Mouse (Mus musculus) liver, embryonic 16.5 days (tissue): Measurements from ENCODE around the gene Fcor. TPM values are rescaled to one million over a fixed set of nuclear protein-coding genes. Genes with fewer than 3 reads are reported as not detected.

Experiments
- ATAC-seq: fragments of 200-750 bp; cut with Nextera tagmentation; 2 replicates; pipeline ENCODE4 v1.8.0; 2017; ENCODE audit warnings: low read depth, mild to moderate bottlenecking, moderate number of reproducible peaks, moderate library complexity
- H3K27ac ChIP-seq: fragments of 300-500 bp; sonication (generic); 2 replicates; pipeline ENCODE4 v1.5.1; 2014; ENCODE audit warnings: mild to moderate bottlenecking, low read length
- H3K27me3 ChIP-seq: fragments of 300-500 bp; sonication (generic); 2 replicates; pipeline ENCODE4 v1.6.1; 2014; ENCODE audit warnings: low read depth, low read length, mixed read lengths; ENCODE audit not compliant: control insufficient read depth, insufficient read depth
- H3K36me3 ChIP-seq: fragments of 300-500 bp; sonication (generic); 2 replicates; pipeline ENCODE4 v1.6.1; 2014; ENCODE audit warnings: mild to moderate bottlenecking; ENCODE audit not compliant: control insufficient read depth, insufficient read depth
- H3K4me1 ChIP-seq: fragments of 300-500 bp; sonication (generic); 2 replicates; pipeline ENCODE4 v1.6.1; 2014; ENCODE audit warnings: low read depth, low read length, mixed read lengths; ENCODE audit not compliant: control insufficient read depth
- H3K4me2 ChIP-seq: fragments of 300-500 bp; sonication (generic); 2 replicates; pipeline ENCODE4 v1.6.1; 2014; ENCODE audit warnings: low read depth, low read length, mixed read lengths
- H3K4me3 ChIP-seq: fragments of 300-500 bp; sonication (generic); 2 replicates; pipeline ENCODE4 v1.5.1; 2014; ENCODE audit warnings: low read depth, mild to moderate bottlenecking, low read length
- H3K9ac ChIP-seq: fragments of 300-500 bp; sonication (generic); 2 replicates; pipeline ENCODE4 v1.6.1; 2014; ENCODE audit warnings: low read depth, low read length
- H3K9me3 ChIP-seq: fragments of 300-500 bp; sonication (generic); replicated peaks from 2 replicates; pipeline ENCODE4 v1.6.1; 2016; ENCODE audit warnings: low read length; ENCODE audit not compliant: control insufficient read depth
- WGBS: fragments of 180-500 bp; shearing (Covaris S2); extraction: QIAGEN DNeasy Blood & Tissue Kit; methylation state at CpG from one replicate; pipeline ENCODE4 v1.1.7; 2014; ENCODE audit not compliant: insufficient replicate concordance; 5-methylcytosine and 5-hydroxymethylcytosine counted together
- polyA plus RNA-seq: library from polyadenylated mRNA; unstranded; fragments of >200 nt; fragmentation: Nextera tagmentation; extraction: Ambion mirVana; gene quantifications from 2 replicates; pipeline ENCODE4 v1.2.1, GENCODE M21; 2015

Gene Fcor
- polyA plus RNA-seq, 1 experiment from 2014 or later, result 4.0 TPM

DNA sequence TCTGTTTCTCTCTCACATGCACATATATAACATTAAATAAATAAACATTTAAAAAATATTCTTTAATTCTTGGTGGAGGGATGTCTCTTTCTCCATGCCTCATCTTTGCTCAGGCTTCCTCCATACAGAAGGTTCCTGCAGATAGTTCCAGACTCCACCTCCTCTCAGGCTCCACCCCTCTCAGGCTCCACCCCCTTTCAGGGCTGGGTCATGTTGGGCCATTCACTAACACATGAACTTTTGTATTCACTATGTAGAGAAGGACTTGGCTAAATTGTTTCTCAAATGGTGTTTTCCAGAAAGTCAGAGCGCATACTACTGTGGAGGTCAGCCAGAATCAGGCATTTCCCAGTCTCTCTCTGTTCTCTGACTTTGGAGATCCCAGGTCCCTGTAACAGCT is 29.3 kb upstream of the Fcor start:
- 90% methylated on average over 1 of the region's 1 CpGs for WGBS
- ATAC-seq, result no peak

GRCm38 (mm10) chr8:3694121-3694520 is 22.0 kb upstream of the Fcor start, which contains the start of gene Fcer2a:
Gene Fcer2a (minus strand): TSS chr8:3694175.
- no peaks in the 10 kb centered on the region for H3K36me3 ChIP-seq
- H3K4me1 ChIP-seq, result no peaks in the 10 kb centered on the region
- no peak within 1 kb of the TSS for H3K4me3 ChIP-seq
- ATAC-seq, result no peak
- H3K27me3 ChIP-seq, result no peaks in the 10 kb centered on the region
- no peaks in the 10 kb centered on the region for H3K9me3 ChIP-seq
- 64% methylated on average over 3 of the region's 3 CpGs for WGBS
- no peak within 1 kb of the TSS for H3K4me2 ChIP-seq
- no peak within 1 kb of the TSS for H3K9ac ChIP-seq
- H3K27ac ChIP-seq, result no peak within 1 kb of the TSS

More for the DNA sequence above, 29.3 kb upstream of the Fcor start:
- Histone ChIP-seq H3K4me3 (no peak overlapping the region), H3K27me3 (no peaks in the 10 kb centered on the region), H3K9me3 (no peaks in the 10 kb centered on the region), H3K27ac (no peak overlapping the region), H3K4me1 (no peaks in the 10 kb centered on the region), H3K4me2 (no peak overlapping the region), H3K36me3 (no peaks in the 10 kb centered on the region), H3K9ac (no peak overlapping the region)

DNA sequence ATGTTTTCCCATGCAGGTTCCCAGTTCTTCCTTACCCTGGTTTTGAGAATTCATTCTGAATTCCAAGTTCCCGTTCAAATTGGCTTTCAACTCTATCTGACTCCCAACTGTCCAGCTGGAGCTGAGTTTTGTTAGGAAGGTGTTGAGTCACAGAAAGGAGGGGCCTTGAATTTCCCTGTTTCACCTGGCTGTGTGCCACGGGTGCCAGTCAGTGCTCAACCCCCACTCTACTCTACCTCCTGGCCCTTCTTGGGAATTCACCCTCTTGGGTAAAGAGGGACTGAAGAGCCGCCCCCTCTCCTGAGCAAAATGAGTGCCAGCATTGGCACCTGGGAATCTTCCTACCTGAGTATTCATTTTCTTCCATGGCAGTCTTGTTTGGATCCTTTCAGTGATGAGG is 18.6 kb upstream of the Fcor start:
- no peaks in the 10 kb centered on the region for H3K9me3 ChIP-seq
- no peaks in the 10 kb centered on the region for H3K4me1 ChIP-seq
- no peaks in the 10 kb centered on the region for H3K27me3 ChIP-seq
- no peak overlapping the region for H3K27ac ChIP-seq
- no peak overlapping the region for H3K4me2 ChIP-seq
- H3K36me3 ChIP-seq, result no peaks in the 10 kb centered on the region
- H3K4me3 ChIP-seq, result no peak overlapping the region
- 51% methylated on average over 3 of the region's 3 CpGs for WGBS
- no peak overlapping the region for H3K9ac ChIP-seq
- ATAC-seq, result no peak

DNA sequence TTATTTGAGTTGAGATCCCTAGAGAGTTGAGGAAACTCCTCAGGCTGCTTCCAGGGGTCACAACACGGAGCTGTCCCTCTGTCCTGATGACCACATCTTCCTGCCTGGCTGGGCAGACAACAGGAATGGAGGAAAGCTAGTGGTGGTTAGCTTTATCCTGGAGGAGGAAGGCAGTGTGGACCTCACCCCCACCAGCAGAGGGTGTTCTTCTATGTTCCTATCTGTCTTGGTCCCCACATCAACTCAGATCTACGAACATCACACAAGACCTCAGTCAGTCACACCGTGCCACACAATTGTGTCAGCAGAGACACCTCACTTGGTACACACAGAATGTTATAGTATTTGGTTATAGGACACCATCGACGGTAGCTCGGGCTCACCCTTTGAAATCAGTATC is 15.4 kb upstream of the Fcor start:
- H3K36me3 ChIP-seq, result no peaks in the 10 kb centered on the region
- H3K4me3 ChIP-seq, result no peak overlapping the region
- H3K27ac ChIP-seq, result no peak overlapping the region
- no peak overlapping the region for H3K4me2 ChIP-seq
- ATAC-seq, result no peak
- H3K9me3 ChIP-seq, result no peaks in the 10 kb centered on the region
- 50% methylated on average over 6 of the region's 6 CpGs for WGBS
- no peak overlapping the region for H3K9ac ChIP-seq
- no peaks in the 10 kb centered on the region for H3K4me1 ChIP-seq
- H3K27me3 ChIP-seq, result no peaks in the 10 kb centered on the region

- no peaks in the 10 kb centered on the region; the same call in 1 of the 2 replicates for H3K36me3 ChIP-seq
- ATAC-seq, result no peak
- no peak overlapping the region for H3K9ac ChIP-seq
- H3K4me2 ChIP-seq, result no peak overlapping the region
- no peaks in the 10 kb centered on the region for H3K9me3 ChIP-seq
- WGBS, result 43% methylated on average over 5 of the region's 5 CpGs
- H3K4me3 ChIP-seq, result no peak overlapping the region
- H3K27me3 ChIP-seq, result no peaks in the 10 kb centered on the region
- no peak overlapping the region for H3K27ac ChIP-seq
- H3K4me1 ChIP-seq, result no peaks in the 10 kb centered on the region
Measured at GRCm38 (mm10) chr8:3685422-3685821, 13.3 kb upstream of the Fcor start.

DNA sequence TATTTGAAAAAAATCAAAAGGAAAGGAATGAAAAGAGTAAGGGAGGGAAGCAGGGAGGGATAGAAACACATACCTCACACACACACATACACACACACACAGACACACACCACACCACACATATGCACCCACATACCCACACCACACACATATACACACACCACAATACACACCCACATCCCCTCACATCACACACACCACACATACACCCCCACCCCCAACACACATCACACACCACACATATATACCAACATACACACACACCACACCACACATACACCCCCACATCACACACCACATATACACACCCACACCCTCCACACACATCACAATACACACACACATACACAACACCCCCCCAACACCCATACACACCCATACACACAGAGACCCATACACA is 12.4 kb upstream of the Fcor start:
- H3K4me2 ChIP-seq, result no peak overlapping the region
- no peak for ATAC-seq
- H3K9me3 ChIP-seq, result no peaks in the 10 kb centered on the region
- H3K9ac ChIP-seq, result no peak overlapping the region
- H3K4me3 ChIP-seq, result no peak overlapping the region
- no peak overlapping the region for H3K27ac ChIP-seq
- no peaks in the 10 kb centered on the region for H3K27me3 ChIP-seq
- no peaks in the 10 kb centered on the region for H3K4me1 ChIP-seq
- H3K36me3 ChIP-seq, result peaks cover 5% of the 10 kb centered on the region

- Histone ChIP-seq H3K4me2 (no peak overlapping the region), H3K9me3 (no peaks in the 10 kb centered on the region), H3K36me3 (peaks cover 14% of the 10 kb centered on the region), H3K9ac (no peak overlapping the region), H3K4me1 (no peaks in the 10 kb centered on the region), H3K27me3 (no peaks in the 10 kb centered on the region), H3K27ac (no peak overlapping the region), H3K4me3 (no peak overlapping the region)
- ATAC-seq, result no peak
- 58% methylated on average over 6 of the region's 6 CpGs for WGBS
Measured at GRCm38 (mm10) chr8:3683408-3684176, 11.4 kb upstream of the Fcor start.

- WGBS, result 69% methylated on average over 5 of the region's 5 CpGs
- no peak overlapping the region for H3K9ac ChIP-seq
- no peak for ATAC-seq
Measured at GRCm38 (mm10) chr8:3682435-3682834, 10.3 kb upstream of the Fcor start.

GRCm38 (mm10) chr8:3679656-3680055 is 7.5 kb upstream of the Fcor start:
- Histone ChIP-seq H3K9ac (no peak overlapping the region), H3K9me3 (no peaks in the 10 kb centered on the region), H3K27me3 (no peaks in the 10 kb centered on the region), H3K27ac (no peak overlapping the region), H3K4me2 (no peak overlapping the region), H3K4me3 (no peak overlapping the region), H3K36me3 (peaks cover 14% of the 10 kb centered on the region), H3K4me1 (peaks cover 17% of the 10 kb centered on the region)
- WGBS, result 80% methylated on average over 5 of the region's 5 CpGs
- ATAC-seq, result no peak

More at GRCm38 (mm10) chr8:3682435-3682834, 10.3 kb upstream of the Fcor start:
- H3K36me3 ChIP-seq, result peaks cover 14% of the 10 kb centered on the region
- H3K4me2 ChIP-seq, result no peak overlapping the region
- H3K4me1 ChIP-seq, result peaks cover 6% of the 10 kb centered on the region
- H3K4me3 ChIP-seq, result no peak overlapping the region
- H3K9me3 ChIP-seq, result no peaks in the 10 kb centered on the region
- H3K27ac ChIP-seq, result no peak overlapping the region
- no peaks in the 10 kb centered on the region for H3K27me3 ChIP-seq
